Mouse (Mus musculus) heart, adult 2 months (tissue): Measurements from ENCODE around the gene Tcf12.

Experiments used
- EP300 ChIP-seq: fragments of 200-500 bp; IDR thresholded peaks from 2 replicates; pipeline ENCODE4 v1.6.1; 2011; ENCODE audit warnings: low read depth, low read length, control low read depth; ENCODE audit not compliant: insufficient read depth
- POLR2A ChIP-seq: fragments of 200-500 bp; IDR thresholded peaks from 2 replicates; pipeline ENCODE4 v1.6.1; 2011; ENCODE audit warnings: mild to moderate bottlenecking, low read depth, low read length, control low read depth; ENCODE audit not compliant: insufficient read depth

- no peak for TF ChIP-seq POLR2A
- TF ChIP-seq EP300, result no peak
Measured at GRCm38 (mm10) chr9:72021512-72021911, 90.2 kb downstream of the Tcf12 start.
